Mouse (Mus musculus): ENCODE data around the gene Gm11168.
A peak's percentile ranks its signal among the peaks of the same experiment; 100 is the strongest.
"Not testable (repeated sequence)": the region's sequence is repeated elsewhere in the genome, so short reads cannot be mapped to it uniquely, and the experiment has no call there.

Gene Gm11168

GRCm38 (mm10) chr9:3025653-3026052 is 22.5 kb downstream of the Gm11168 start:
- DNase-seq (ENCODE audit: low spot score) = peak; percentile 17

- DNase-seq (ENCODE audit: low spot score) = not testable (repeated sequence)
Measured at GRCm38 (mm10) chr9:3026136-3026535, 23.0 kb downstream of the Gm11168 start.

GRCm38 (mm10) chr9:3026741-3027140 is 23.6 kb downstream of the Gm11168 start:
- not testable (repeated sequence) for DNase-seq (ENCODE audit: low spot score)

- DNase-seq (ENCODE audit: low spot score) = not testable (repeated sequence)
Measured at GRCm38 (mm10) chr9:3027200-3027599, 24.1 kb downstream of the Gm11168 start.

- not testable (repeated sequence) for DNase-seq (ENCODE audit: low spot score)
Measured at GRCm38 (mm10) chr9:3029276-3030000, 26.3 kb downstream of the Gm11168 start.

- not testable (repeated sequence) for DNase-seq (ENCODE audit: low spot score)
Measured at GRCm38 (mm10) chr9:3030677-3031318, 27.7 kb downstream of the Gm11168 start.

GRCm38 (mm10) chr9:3034299-3034698 is 31.2 kb downstream of the Gm11168 start, which contains the start of gene Gm17535:
Gene Gm17535 (plus strand): TSS chr9:3034599.
- DNase-seq (ENCODE audit: low spot score) = not testable (repeated sequence)

GRCm38 (mm10) chr9:3036577-3036976 is 33.4 kb downstream of the Gm11168 start, which contains the start of gene Gm10715:
Gene Gm10715 (plus strand): TSS chr9:3036877.
- DNase-seq (ENCODE audit: low spot score) = not testable (repeated sequence)

- not testable (repeated sequence) for DNase-seq (ENCODE audit: low spot score)
Measured at GRCm38 (mm10) chr9:3038161-3038560, 35.0 kb downstream of the Gm11168 start.
